Mouse (Mus musculus) G1E (cell line): ENCODE data around the gene Creb5.

Experiments used
- CTCF ChIP-seq: IDR thresholded peaks from 2 replicates; pipeline ENCODE4 v1.5.1; 2012; ENCODE audit warnings: low read depth, low read length, inconsistent platforms, mixed read lengths
- GATA1 ChIP-seq: IDR thresholded peaks from 2 replicates; pipeline ENCODE4 v1.6.1; 2012; ENCODE audit warnings: borderline replicate concordance, low read length, inconsistent platforms, mixed read lengths
- POLR2AphosphoS5 ChIP-seq: IDR thresholded peaks from 2 replicates; pipeline ENCODE4 v1.6.1; 2012; ENCODE audit warnings: low read depth, low read length, inconsistent platforms; ENCODE audit not compliant: insufficient replicate concordance

DNA sequence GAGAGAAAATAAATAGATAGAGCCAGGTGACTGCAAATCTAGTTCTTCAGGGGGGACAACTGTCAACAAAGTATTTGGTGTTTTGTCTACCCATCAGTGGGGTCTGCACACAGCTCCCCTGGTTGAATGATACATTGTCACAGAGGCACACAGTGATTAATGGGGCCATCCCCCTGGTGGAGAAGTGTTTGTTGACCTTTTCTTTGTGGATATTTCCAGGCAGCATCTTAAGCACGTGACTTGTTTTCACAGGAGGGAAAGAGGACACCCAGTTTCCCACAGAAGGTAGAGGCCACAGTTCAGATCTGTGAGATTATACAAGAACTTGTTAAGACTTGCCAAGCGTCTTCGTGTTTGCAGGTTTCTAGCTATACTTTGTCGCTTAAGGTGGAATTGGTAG lies 370.4 kb downstream of the Creb5 start:
- TF ChIP-seq CTCF (no peak), GATA1 (no peak), POLR2AphosphoS5 (no peak)
